17 mouse cellular contexts compared by ENCODE assay signal in genomic region chr8:71689028-71689427, GRCm38 (mm10). TPM values are rescaled to one million over a fixed set of nuclear protein-coding genes. Genes with fewer than 3 reads are reported as not detected.
DNase-seq lines count a peak whose midpoint lies in the region; ATAC-seq and TF ChIP-seq lines count a peak whose summit lies in the region.
"Had no signal": no experiment of that assay in that cellular context is flagged by ENCODE, and none has a peak within 500 bp of the region (broad histone marks: within the 10 kb centered on the region; RNA-seq: fewer than 3 reads in every experiment).

TSS of gene Insl3 (plus strand) at chr8:71689214.

- H3K9ac ChIP-seq in hindbrain, embryonic 13.5 days, result no peak within 1 kb of the TSS
- no peak within 1 kb of the TSS for H3K9ac ChIP-seq in hindbrain, embryonic 14.5 days
- no peak within 1 kb of the TSS for H3K9ac ChIP-seq in midbrain, embryonic 11.5 days (ENCODE audit: low read length)
- H3K9ac ChIP-seq in midbrain, embryonic 15.5 days, result no peak within 1 kb of the TSS

- TF ChIP-seq CTCF in E14TG2a.4 (conservative IDR thresholded peaks at IDR 0.05; ENCODE audit: low read length), result no peak

- H3K4me2 ChIP-seq in hindbrain, embryonic 13.5 days, result no peak within 1 kb of the TSS
- no peak within 1 kb of the TSS for H3K4me2 ChIP-seq in hindbrain, embryonic 14.5 days (replicated peaks)
- no peak within 1 kb of the TSS for H3K4me2 ChIP-seq in midbrain, embryonic 11.5 days
- H3K4me2 ChIP-seq in midbrain, embryonic 15.5 days, result no peak within 1 kb of the TSS

- DNase-seq in hindbrain, embryonic 14.5 days (ENCODE audit: low spot score), result no peak
- peak; percentile 83 for DNase-seq in midbrain, embryonic 11.5 days (ENCODE audit: low spot score, missing footprints)
- DNase-seq in gastrocnemius, postnatal 25 days, result no peak
- no peak for DNase-seq in heart, adult 9 months (ENCODE audit: low spot score in 2 of 2)
- DNase-seq: adrenal gland, adult 2 months; cerebellum, adult 11-12 months; heart, adult 11 months; liver; lung, adult 18-20 months; right cerebral cortex, postnatal 14 days had no signal

- H3K4me3 ChIP-seq in hindbrain, embryonic 13.5 days, result 0 out of 2 replicates have a peak within 1 kb of the TSS, but pooled peaks have one; percentile 7
- no peak within 1 kb of the TSS for H3K4me3 ChIP-seq in hindbrain, embryonic 14.5 days (replicated peaks; ENCODE audit: low read length)
- no peak within 1 kb of the TSS for H3K4me3 ChIP-seq in midbrain, embryonic 11.5 days (ENCODE audit: low read depth, low read length)
- H3K4me3 ChIP-seq in midbrain, embryonic 15.5 days, result no peak within 1 kb of the TSS
- peak within 1 kb of the TSS; percentile 70 for H3K4me3 ChIP-seq in E14TG2a.4 (replicated peaks; ENCODE audit: low read length)

- H3K27me3 ChIP-seq in hindbrain, embryonic 13.5 days, result peaks cover 100% of the 10 kb centered on the region
- H3K27me3 ChIP-seq in hindbrain, embryonic 14.5 days (ENCODE audit: control insufficient read depth, insufficient read depth, low read length), result peaks cover 100% of the 10 kb centered on the region
- H3K27me3 ChIP-seq in midbrain, embryonic 11.5 days (ENCODE audit: control insufficient read depth, insufficient read depth, low read length), result peaks cover 100% of the 10 kb centered on the region
- peaks cover 100% of the 10 kb centered on the region for H3K27me3 ChIP-seq in midbrain, embryonic 15.5 days (replicated peaks)
- peaks cover 74% of the 10 kb centered on the region for H3K27me3 ChIP-seq in E14TG2a.4 (ENCODE audit: insufficient read depth, low read length)

- H3K36me3 ChIP-seq in hindbrain, embryonic 13.5 days, result no peaks in the 10 kb centered on the region
- H3K36me3 ChIP-seq in hindbrain, embryonic 14.5 days (replicated peaks; ENCODE audit: control insufficient read depth, insufficient read depth), result no peaks in the 10 kb centered on the region
- H3K36me3 ChIP-seq in midbrain, embryonic 11.5 days (ENCODE audit: control insufficient read depth, insufficient read depth, low read length), result no peaks in the 10 kb centered on the region
- no peaks in the 10 kb centered on the region for H3K36me3 ChIP-seq in midbrain, embryonic 15.5 days (replicated peaks)
- H3K36me3 ChIP-seq in E14TG2a.4 (ENCODE audit: insufficient read depth, low read length), result peaks cover 37% of the 10 kb centered on the region

- H3K27ac ChIP-seq in hindbrain, embryonic 13.5 days, result no peak within 1 kb of the TSS
- no peak within 1 kb of the TSS for H3K27ac ChIP-seq in hindbrain, embryonic 14.5 days
- H3K27ac ChIP-seq in midbrain, embryonic 11.5 days (ENCODE audit: low read depth, low read length), result no peak within 1 kb of the TSS
- H3K27ac ChIP-seq in midbrain, embryonic 15.5 days, result no peak within 1 kb of the TSS
- H3K27ac ChIP-seq: kidney, postnatal 0 days; macrophage had no signal

- no peaks in the 10 kb centered on the region for H3K9me3 ChIP-seq in hindbrain, embryonic 13.5 days
- H3K9me3 ChIP-seq in hindbrain, embryonic 14.5 days (ENCODE audit: control insufficient read depth, low read length), result no peaks in the 10 kb centered on the region
- no peaks in the 10 kb centered on the region for H3K9me3 ChIP-seq in midbrain, embryonic 11.5 days (ENCODE audit: control insufficient read depth, low read length)
- no peaks in the 10 kb centered on the region for H3K9me3 ChIP-seq in midbrain, embryonic 15.5 days
- H3K9me3 ChIP-seq in E14TG2a.4 (ENCODE audit: low read length), result no peaks in the 10 kb centered on the region

- ATAC-seq in hindbrain, embryonic 13.5 days (ENCODE audit: low FRiP score), result no peak
- ATAC-seq in hindbrain, embryonic 14.5 days (ENCODE audit: low FRiP score), result no peak
- no peak for ATAC-seq in midbrain, embryonic 11.5 days (ENCODE audit: low FRiP score)
- ATAC-seq in midbrain, embryonic 15.5 days (replicated peaks), result no peak
- no peak for ATAC-seq in inflammation-experienced regulatory T-cells, adult 6 months

- H3K4me1 ChIP-seq in hindbrain, embryonic 13.5 days (replicated peaks), result peaks cover 43% of the 10 kb centered on the region
- H3K4me1 ChIP-seq in hindbrain, embryonic 14.5 days (replicated peaks; ENCODE audit: control insufficient read depth, insufficient read depth, low read length), result peaks cover 5% of the 10 kb centered on the region; the same call in 1 of the 2 replicates
- 0 out of 2 replicates have a peak, but pooled peaks cover 8% of the 10 kb centered on the region for H3K4me1 ChIP-seq in midbrain, embryonic 11.5 days (ENCODE audit: control insufficient read depth, insufficient read depth, low read length)
- peaks cover 30% of the 10 kb centered on the region for H3K4me1 ChIP-seq in midbrain, embryonic 15.5 days
- H3K4me1 ChIP-seq in E14TG2a.4 (replicated peaks; ENCODE audit: low read depth, low read length), result peaks cover 87% of the 10 kb centered on the region

- 6% methylated on average over 33 of the region's 33 CpGs for WGBS in hindbrain, embryonic 13.5 days
- 7% methylated on average over 33 of the region's 33 CpGs for WGBS in hindbrain, embryonic 14.5 days
- WGBS in midbrain, embryonic 11.5 days, result 5% methylated on average over 33 of the region's 33 CpGs
- WGBS in midbrain, embryonic 15.5 days, result 4% methylated on average over 33 of the region's 33 CpGs

RNA-seq across cellular contexts. Expression of gene Insl3, which starts in this region (rescaled TPM):
- polyA plus RNA-seq in hindbrain, embryonic 13.5 days (2015; fragmentation: Nextera tagmentation; extraction: Ambion mirVana), result 0.31 and 0.79 TPM in 2 replicates
- 1.4 and 1.5 TPM in 2 replicates for polyA plus RNA-seq in hindbrain, embryonic 14.5 days (2014; fragmentation: Nextera tagmentation; extraction: Ambion mirVana)
- 0.44 and 0.48 TPM in 2 replicates for polyA plus RNA-seq in midbrain, embryonic 11.5 days (2014; fragmentation: Nextera tagmentation; extraction: Ambion mirVana)
- polyA plus RNA-seq in midbrain, embryonic 15.5 days (2015; fragmentation: Nextera tagmentation; extraction: Ambion mirVana), result 0.37 and 1.5 TPM in 2 replicates
- 10 to 100 TPM; 11.7 to 25.4 (median 22.8) TPM for polyA plus RNA-seq in inflammation-experienced regulatory T-cells, adult 6 months (2017; shearing (Covaris generic))
- total RNA-seq in gastrocnemius, postnatal 25 days (2021), result 1 to 10 TPM in 1 of 2 experiments, under 1 TPM in 1; 0.49 to 2.7 TPM
- polyA plus RNA-seq: forebrain, embryonic 11.5 days had no signal

Comparison
In these comparisons a context has a peak if more than half of its experiments do, and no peak if none do; other contexts are left out.
1. H3K4me3 ChIP-seq: peak in hindbrain, embryonic 13.5 days (single experiment) and E14TG2a.4 (single experiment); none in hindbrain, embryonic 14.5 days (single experiment), midbrain, embryonic 11.5 days (single experiment) and midbrain, embryonic 15.5 days (single experiment).
2. Peak in DNase-seq in midbrain, embryonic 11.5 days; RNA of the gene not detected or under 1 TPM.